Mouse (Mus musculus) left cerebral cortex, postnatal 14 days (tissue): ENCODE measurements at regions not wholly inside any gene's neighbourhood (a gene's known extent, or its start where the extent isn't known, plus 50 kb on each side); places are given as distances from the start of the nearest gene placed in this dataset.

Experiments
- DNase-seq, 2 experiments: peaks; one replicate each; pipeline ENCODE4 v3.0.0; 2021 to 2022; ENCODE audit warnings: low spot score in 2 of 2, mixed read lengths in 1 of 2
- intact Hi-C: fragments of 180-260 bp; cut with DNase I; formaldehyde crosslinking; loops from one replicate; pipeline ENCODE4 v1.15.1; 2025

- intact Hi-C loops: no loop called here
- no peak for DNase-seq
Observed at GRCm38 (mm10) chr9:43465129-43465528, 154.5 kb downstream of the Trim29 start.

DNA sequence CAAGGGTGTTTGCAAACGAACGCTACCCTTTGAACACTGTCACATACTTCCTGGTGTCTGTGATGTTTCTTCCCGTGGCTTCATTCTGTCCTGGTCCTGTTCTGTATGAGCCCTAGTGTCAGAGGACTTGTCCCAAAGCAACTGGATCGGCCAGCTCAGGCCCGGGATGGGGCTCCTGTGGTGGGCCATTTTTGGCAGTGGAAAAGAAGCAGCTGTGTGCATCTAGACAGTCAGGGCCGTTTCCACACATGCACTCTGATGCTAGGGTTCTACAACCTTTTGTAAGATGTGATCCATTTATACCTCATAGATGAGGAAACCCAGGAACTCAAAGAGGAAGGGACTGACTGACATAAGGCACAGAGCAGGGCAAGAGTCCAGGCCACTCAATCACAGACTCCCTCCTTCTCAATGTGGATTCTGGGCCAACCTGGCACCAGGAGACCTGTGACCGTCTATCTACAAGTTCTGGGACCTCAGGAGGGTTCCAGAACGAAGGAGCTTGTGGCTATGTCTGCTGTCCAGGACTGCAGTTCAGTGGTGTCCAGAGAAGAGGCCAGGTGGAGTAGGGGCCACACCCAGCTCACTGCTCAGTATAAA lies 155.2 kb downstream of the Trim29 start:
- no peak for DNase-seq
- intact Hi-C loops: no loop called here

DNA sequence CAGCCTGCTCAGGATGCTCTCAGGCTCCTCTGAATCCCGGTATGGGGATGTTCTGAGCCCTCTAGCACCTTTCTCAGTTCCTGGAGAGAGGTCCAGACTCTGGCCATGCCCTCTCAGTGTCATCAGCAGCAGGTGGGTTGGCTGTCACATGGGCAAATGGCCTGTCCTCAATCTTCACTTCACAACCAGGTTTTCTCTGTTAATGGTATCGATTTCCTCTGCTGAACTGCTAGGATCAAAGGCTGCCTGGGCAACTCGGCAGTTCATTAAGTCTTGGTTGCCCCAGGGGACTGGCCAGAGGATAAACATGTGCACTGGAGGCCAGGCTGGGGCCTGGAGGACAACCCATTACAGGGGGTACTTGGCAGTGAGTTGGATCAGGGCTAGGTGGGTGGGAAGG lies 156.2 kb downstream of the Trim29 start:
- intact Hi-C loops: no loop called here
- no peak for DNase-seq

- peak; percentile 53 to 57 for DNase-seq
- intact Hi-C loops: no loop called here
Observed at GRCm38 (mm10) chr9:43469215-43469614, 158.6 kb downstream of the Trim29 start.

GRCm38 (mm10) chr9:43472231-43472630 lies 161.6 kb downstream of the Trim29 start:
- intact Hi-C loops: loop anchor here (5.0 kb wide), 1 partner anchor 65 kb away; no protein-coding TSS in a partner anchor

DNA sequence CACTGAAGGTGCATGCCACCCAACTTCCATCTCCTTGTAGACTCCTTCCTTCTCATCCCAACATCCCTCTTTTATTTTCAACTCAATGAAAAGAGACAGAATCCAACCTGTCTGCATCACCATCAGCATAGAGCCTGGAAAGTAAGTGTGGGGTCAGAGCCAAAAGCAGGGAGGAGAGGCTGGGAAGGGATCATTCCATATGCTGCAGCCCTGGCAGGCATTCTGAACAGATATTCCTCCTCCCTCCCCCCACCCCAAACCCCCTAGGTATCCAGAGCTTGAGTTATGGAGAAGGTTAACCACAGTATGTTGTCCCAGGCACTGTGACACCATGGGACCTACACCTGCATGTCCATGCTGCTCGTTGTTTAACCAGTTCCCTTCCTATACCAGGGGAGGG lies 162.5 kb downstream of the Trim29 start:
- intact Hi-C loops: loop anchor here (5.0 kb wide), 1 partner anchor 64 kb away; no protein-coding TSS in a partner anchor
- DNase-seq: no peak

More at GRCm38 (mm10) chr9:43472231-43472630, 161.6 kb downstream of the Trim29 start:
- DNase-seq: no peak

- DNase-seq: peak; percentile 26 to 46
- intact Hi-C loops: loop anchor here (5.0 kb wide), 1 partner anchor 64 kb away; no protein-coding TSS in a partner anchor
Observed at GRCm38 (mm10) chr9:43473601-43474302, 163.1 kb downstream of the Trim29 start.

DNA sequence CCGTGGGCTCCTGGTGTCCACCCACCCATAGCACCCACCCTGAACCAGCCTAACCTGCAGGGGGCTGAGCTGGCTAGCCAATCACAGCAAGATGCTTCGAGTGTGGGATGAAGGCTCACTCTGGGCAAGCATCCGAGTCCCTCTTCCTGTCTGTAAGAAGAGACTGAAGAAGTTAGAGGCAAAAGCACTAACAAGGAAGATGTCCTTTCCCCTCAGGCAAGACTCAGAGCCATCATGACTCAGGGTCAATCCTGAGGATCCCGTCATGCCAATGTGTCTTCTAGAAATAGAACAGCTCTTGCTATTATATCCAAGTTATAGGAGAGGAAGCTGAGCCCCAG lies 163.6 kb downstream of the Trim29 start:
- DNase-seq: no peak
- intact Hi-C loops: loop anchor here (5.0 kb wide), 1 partner anchor 63 kb away; no protein-coding TSS in a partner anchor

GRCm38 (mm10) chr9:43480826-43481591 lies 170.4 kb downstream of the Trim29 start:
- intact Hi-C loops: no loop called here
- no peak for DNase-seq

GRCm38 (mm10) chr9:43482101-43483090 lies 171.7 kb downstream of the Trim29 start:
- DNase-seq: peak; percentile 33 to 62
- intact Hi-C loops: no loop called here

- intact Hi-C loops: no loop called here
- peak; percentile 24 to 51 for DNase-seq
Observed at GRCm38 (mm10) chr9:43483195-43483594, 172.5 kb downstream of the Trim29 start.

GRCm38 (mm10) chr9:43483906-43484305 lies 173.3 kb downstream of the Trim29 start:
- intact Hi-C loops: no loop called here
- DNase-seq: no peak

- intact Hi-C loops: no loop called here
- no peak for DNase-seq
Observed at GRCm38 (mm10) chr9:43486704-43487103, 176.1 kb downstream of the Trim29 start.

GRCm38 (mm10) chr9:43489205-43489604 lies 178.6 kb downstream of the Trim29 start:
- intact Hi-C loops: no loop called here
- DNase-seq: no peak

GRCm38 (mm10) chr9:43491024-43491751 lies 180.5 kb downstream of the Trim29 start:
- peak in 1 of 2 experiments; percentile 40 for DNase-seq
- intact Hi-C loops: no loop called here

GRCm38 (mm10) chr9:43492236-43493000 lies 181.8 kb downstream of the Trim29 start:
- intact Hi-C loops: no loop called here
- no peak for DNase-seq

- intact Hi-C loops: loop anchor here (5.0 kb wide), 1 partner anchor 156 kb away; no protein-coding TSS in a partner anchor
- DNase-seq: no peak
Observed at GRCm38 (mm10) chr9:43498596-43498995, 187.9 kb downstream of the Trim29 start.
